Mouse (Mus musculus): ENCODE results near the gene Gm6993. TPM values are rescaled to one million over a fixed set of nuclear protein-coding genes. Genes with fewer than 3 reads are reported as not detected.
A peak's percentile ranks its signal among the peaks of the same experiment; 100 is the strongest.

The Gm6993 gene
- total RNA-seq (2022), result not detected

- DNase-seq, result no peak
Measured at GRCm38 (mm10) chr12:31240470-31240869, at the start of gene Gm6993. TSS of gene Gm6993 (plus strand) at chr12:31240770.

- no peak for DNase-seq
Measured at GRCm38 (mm10) chr12:31191329-31191954, 49.1 kb upstream of the Gm6993 start.

- DNase-seq, result no peak
Measured at GRCm38 (mm10) chr12:31202509-31202908, 38.1 kb upstream of the Gm6993 start.

- no peak for DNase-seq
Measured at GRCm38 (mm10) chr12:31203746-31204455, 36.7 kb upstream of the Gm6993 start.

- no peak for DNase-seq
Measured at GRCm38 (mm10) chr12:31204898-31205297, 35.7 kb upstream of the Gm6993 start.

- DNase-seq, result no peak
Measured at GRCm38 (mm10) chr12:31205983-31206633, 34.5 kb upstream of the Gm6993 start.

GRCm38 (mm10) chr12:31208766-31209165 lies 31.8 kb upstream of the Gm6993 start:
- no peak for DNase-seq

- no peak for DNase-seq
Measured at GRCm38 (mm10) chr12:31209377-31209805, 31.2 kb upstream of the Gm6993 start.

GRCm38 (mm10) chr12:31213556-31213955 lies 27.0 kb upstream of the Gm6993 start:
- DNase-seq, result no peak

GRCm38 (mm10) chr12:31215003-31215402 lies 25.6 kb upstream of the Gm6993 start:
- no peak for DNase-seq

GRCm38 (mm10) chr12:31217232-31217631 lies 23.3 kb upstream of the Gm6993 start:
- DNase-seq, result no peak

GRCm38 (mm10) chr12:31218774-31219173 lies 21.8 kb upstream of the Gm6993 start:
- DNase-seq, result peak; percentile 31

GRCm38 (mm10) chr12:31221522-31221921 lies 19.0 kb upstream of the Gm6993 start:
- DNase-seq, result no peak

GRCm38 (mm10) chr12:31222282-31222681 lies 18.3 kb upstream of the Gm6993 start:
- no peak for DNase-seq

- no peak for DNase-seq
Measured at GRCm38 (mm10) chr12:31222741-31223140, 17.8 kb upstream of the Gm6993 start.

GRCm38 (mm10) chr12:31225451-31225850 lies 15.1 kb upstream of the Gm6993 start:
- no peak for DNase-seq

- no peak for DNase-seq
Measured at GRCm38 (mm10) chr12:31227167-31227566, 13.4 kb upstream of the Gm6993 start.

- no peak for DNase-seq
Measured at GRCm38 (mm10) chr12:31228878-31229277, 11.7 kb upstream of the Gm6993 start.

- no peak for DNase-seq
Measured at GRCm38 (mm10) chr12:31232635-31233034, 7.9 kb upstream of the Gm6993 start.

GRCm38 (mm10) chr12:31235018-31235417 lies 5.6 kb upstream of the Gm6993 start:
- no peak for DNase-seq

- peak; percentile 30 for DNase-seq
Measured at GRCm38 (mm10) chr12:31236861-31237595, 3.5 kb upstream of the Gm6993 start.

- no peak for DNase-seq
Measured at GRCm38 (mm10) chr12:31239031-31239583, 1.5 kb upstream of the Gm6993 start.

- DNase-seq, result no peak
Measured at GRCm38 (mm10) chr12:31239798-31240197, 772 bp upstream of the Gm6993 start.
